Mouse (Mus musculus) lung, adult 2 months (tissue): ENCODE data around the gene Krtap4-1.
"Not testable (repeated sequence)": the region's sequence is repeated elsewhere in the genome, so short reads cannot be mapped to it uniquely, and the experiment has no call there.

Experiments
- CTCF ChIP-seq: fragments of 200-500 bp; IDR thresholded peaks from 2 replicates; pipeline ENCODE4 v1.5.1; 2011; ENCODE audit warnings: mild to moderate bottlenecking, low read length, control low read depth; ENCODE audit not compliant: insufficient read depth
- POLR2A ChIP-seq: fragments of 200-500 bp; IDR thresholded peaks from 2 replicates; pipeline ENCODE4 v1.6.1; 2011; ENCODE audit warnings: low read depth, mild to moderate bottlenecking, control low read depth, low read length, borderline replicate concordance; ENCODE audit errors: extremely low read depth

GRCm38 (mm10) chr11:99658467-99659010 lies 30.5 kb upstream of the Krtap4-1 start, which contains the start of gene Gm11563:
- TF ChIP-seq CTCF, POLR2A: not testable (repeated sequence)
